Mouse (Mus musculus) heart, adult 18-20 months (tissue): ENCODE results near the gene Ddx28. TPM values are rescaled to one million over a fixed set of nuclear protein-coding genes. Genes with fewer than 3 reads are reported as not detected.
"Not testable (repeated sequence)": the region's sequence is repeated elsewhere in the genome, so short reads cannot be mapped to it uniquely, and the experiment has no call there.

Experiments used
- DNase-seq, 2 experiments: peaks; one replicate each; pipeline ENCODE4 v3.0.0; 2021 to 2022; ENCODE audit warnings: mixed read lengths in 1 of 2
- total RNA-seq, 2 experiments: library from RNA; stranded (reverse); gene quantifications; 2 replicates each; pipeline ENCODE4 v1.2.3; 2021

The Ddx28 gene
- total RNA-seq, 2 experiments from 2014 or later, result 11.2 to 12.1 TPM

DNA sequence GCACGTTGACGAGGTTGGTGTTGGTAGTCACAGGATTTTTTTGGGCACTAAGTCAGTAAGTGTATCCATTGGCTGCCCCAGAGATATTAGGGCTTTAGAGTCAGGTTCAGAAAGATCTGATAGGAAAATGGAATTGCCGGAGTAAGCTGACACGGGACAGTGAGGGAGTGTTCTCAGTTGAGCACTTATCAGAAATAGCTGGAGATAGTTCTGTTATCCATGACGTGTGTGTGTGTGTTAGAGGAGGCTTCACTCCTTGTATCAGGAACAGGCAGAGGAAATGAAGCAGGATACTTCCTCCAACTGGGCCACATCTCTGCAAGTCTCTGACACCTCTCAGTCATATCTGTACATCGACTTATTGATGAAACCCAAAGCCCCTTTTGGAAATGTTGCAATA lies 4.6 kb upstream of the Ddx28 start:
- DNase-seq, result no peak

- DNase-seq, result not testable (repeated sequence)
Measured at GRCm38 (mm10) chr8:106012203-106012602, 521 bp upstream of the Ddx28 start.

- peak; percentile 92 to 95 for DNase-seq
Measured at GRCm38 (mm10) chr8:106010748-106011642, 687 bp downstream of the Ddx28 start.

DNA sequence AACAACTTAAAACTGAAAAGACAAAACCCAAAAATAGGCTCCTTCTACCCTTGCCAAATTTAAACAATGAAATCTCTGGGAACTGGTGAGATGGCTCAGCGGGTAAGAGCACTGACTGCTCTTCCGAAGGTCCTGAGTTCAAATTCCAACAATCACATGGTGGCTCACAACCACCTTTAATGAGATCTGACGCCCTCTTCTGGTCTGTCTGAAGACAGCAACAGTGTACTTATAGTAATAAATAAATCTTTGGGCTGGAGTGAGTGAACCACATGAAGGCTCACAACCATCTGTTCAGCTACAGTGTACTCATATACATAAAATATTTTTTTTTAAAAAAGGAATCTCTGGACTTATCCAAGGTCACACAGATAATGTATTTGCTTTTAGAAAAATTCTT lies 3.8 kb downstream of the Ddx28 start:
- DNase-seq, result not testable (repeated sequence)

DNA sequence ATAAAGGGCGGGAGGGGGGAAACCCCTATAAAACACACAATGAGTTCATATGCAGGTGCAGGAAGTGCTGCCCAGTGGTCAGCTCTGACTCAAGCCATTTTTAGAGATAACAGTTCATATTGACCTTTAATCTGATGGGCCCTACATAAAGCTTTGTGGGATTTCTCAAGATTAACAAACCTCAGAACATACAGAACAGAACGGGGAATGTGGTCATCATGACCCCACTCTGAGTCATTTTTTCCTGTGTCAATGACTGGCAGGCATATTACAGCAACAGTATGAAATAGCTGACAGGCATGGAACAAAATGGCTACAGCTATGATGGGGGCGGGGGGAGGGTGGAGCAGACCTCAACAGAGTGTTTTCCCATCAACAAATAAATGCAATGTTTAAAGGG lies 4.5 kb downstream of the Ddx28 start:
- no peak for DNase-seq

DNA sequence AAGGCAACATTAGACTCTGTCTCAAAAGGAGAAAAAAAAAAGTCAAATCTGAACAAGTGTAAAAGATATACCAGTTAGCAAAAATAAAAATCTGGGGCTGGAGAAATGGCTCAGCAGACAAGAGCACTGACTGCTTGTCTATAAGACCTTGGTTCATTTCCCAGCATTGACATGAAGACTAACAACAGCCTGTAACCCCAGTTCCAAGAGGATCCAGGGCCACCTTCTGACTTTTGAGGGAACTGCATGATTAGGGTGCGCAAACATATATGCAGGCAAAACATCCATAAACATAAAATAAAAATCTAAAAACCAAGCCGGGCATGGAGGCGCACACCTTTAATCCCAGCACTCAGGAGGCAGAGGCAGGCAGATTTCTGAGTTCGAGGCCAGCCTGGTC lies 5.3 kb downstream of the Ddx28 start:
- no peak for DNase-seq

- no peak for DNase-seq
Measured at GRCm38 (mm10) chr8:106005875-106006274, 5.8 kb downstream of the Ddx28 start, which contains the start of gene Dpep2nb. TSS of gene Dpep2nb (minus strand) at chr8:106005975.

DNA sequence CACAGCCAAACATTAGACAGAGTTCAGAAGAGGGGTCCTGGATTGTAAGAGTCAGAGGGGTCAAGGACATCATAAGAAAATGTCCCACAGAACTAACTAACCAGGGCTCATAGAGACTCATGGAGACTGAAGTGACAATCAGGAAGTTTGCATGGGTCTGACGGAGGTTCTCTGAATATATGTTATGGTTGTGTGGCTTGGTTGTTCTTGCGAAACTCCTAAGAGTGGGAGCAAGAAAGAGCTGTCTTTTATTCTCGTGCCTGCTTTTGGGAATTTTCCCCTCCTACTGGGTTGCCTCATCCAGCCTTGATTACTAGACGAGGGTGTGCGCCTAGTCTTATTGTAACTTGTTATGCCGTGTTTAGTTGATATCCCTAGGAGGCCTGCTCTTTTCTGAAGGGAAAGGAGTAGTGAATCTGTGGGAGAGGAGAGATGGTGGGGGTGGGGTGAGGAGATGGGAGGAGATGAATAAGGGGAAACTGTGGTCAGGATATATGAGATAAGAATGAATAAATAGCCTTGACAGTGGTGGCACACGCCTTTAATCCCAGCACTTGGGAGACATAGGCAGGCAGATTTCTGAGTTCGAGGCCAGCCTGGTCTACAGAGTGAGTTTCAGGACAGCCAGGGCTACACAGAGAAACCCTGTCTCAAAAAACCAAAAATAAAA lies 7.0 kb downstream of the Ddx28 start:
- DNase-seq, result no peak

- DNase-seq, result no peak
Measured at GRCm38 (mm10) chr8:106001908-106002307, 9.8 kb downstream of the Ddx28 start.

DNA sequence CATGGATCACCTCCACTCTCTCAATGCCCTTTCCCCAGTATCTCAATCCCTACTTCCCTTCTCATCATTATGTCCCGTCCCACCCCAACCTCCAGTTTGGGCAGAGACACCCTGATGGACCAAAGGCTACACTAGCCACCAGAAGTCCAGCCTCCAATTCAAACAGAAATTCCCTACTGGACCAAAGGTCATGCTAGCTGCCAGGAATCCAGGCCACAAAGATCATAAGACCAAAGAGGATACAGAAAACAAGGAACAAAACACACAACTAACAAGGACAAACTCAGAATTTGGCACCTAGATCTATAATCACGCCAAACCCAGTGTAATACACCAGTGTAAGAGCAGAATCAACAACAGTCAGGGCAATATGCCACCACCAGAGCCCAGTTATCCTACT lies 12.7 kb downstream of the Ddx28 start:
- DNase-seq, result peak in 1 of 2 experiments; percentile 22

GRCm38 (mm10) chr8:105996359-105996758 lies 15.3 kb downstream of the Ddx28 start:
- DNase-seq, result peak in 1 of 2 experiments; percentile 46

- no peak for DNase-seq
Measured at GRCm38 (mm10) chr8:105993226-105993625, 18.5 kb downstream of the Ddx28 start.

- peak in 1 of 2 experiments; percentile 19 for DNase-seq
Measured at GRCm38 (mm10) chr8:105992499-105992898, 19.2 kb downstream of the Ddx28 start.

- DNase-seq, result no peak
Measured at GRCm38 (mm10) chr8:105991546-105991945, 20.1 kb downstream of the Ddx28 start.

DNA sequence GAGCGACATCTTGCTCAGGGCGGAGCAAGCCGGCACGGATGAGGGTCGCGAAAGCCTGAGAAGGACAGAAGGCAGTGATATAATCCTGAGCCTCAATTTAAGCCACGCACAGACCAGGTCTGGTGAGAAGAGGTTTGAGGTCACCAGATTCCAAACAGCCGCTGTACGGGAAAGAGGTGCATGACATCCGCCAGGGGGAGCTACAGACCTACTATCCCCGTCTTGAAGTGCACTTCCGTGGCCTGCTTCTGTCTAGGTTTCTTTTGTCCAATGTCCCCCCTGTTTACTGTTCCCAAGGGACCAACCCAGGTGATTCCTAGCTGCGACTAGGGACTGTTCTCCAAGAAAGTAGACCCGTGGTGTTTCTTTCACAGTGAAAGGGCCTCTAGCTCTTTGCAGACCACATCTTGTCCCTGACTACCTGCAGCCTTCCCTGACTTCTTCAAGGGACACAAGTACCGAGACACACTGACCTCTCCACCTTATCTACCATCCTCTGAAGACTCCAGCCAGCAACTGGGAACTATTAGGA lies 20.8 kb downstream of the Ddx28 start, which contains the start of gene Dus2:
Gene Dus2 (plus strand): TSS at position 482 of the 532 bp plus-strand sequence.
- DNase-seq, result peak; percentile 84 to 93

- no peak for DNase-seq
Measured at GRCm38 (mm10) chr8:105988546-105988945, 23.1 kb downstream of the Ddx28 start.

- DNase-seq, result not testable (repeated sequence)
Measured at GRCm38 (mm10) chr8:105983406-105983805, 28.3 kb downstream of the Ddx28 start.

- DNase-seq, result no peak
Measured at GRCm38 (mm10) chr8:105981146-105981545, 30.5 kb downstream of the Ddx28 start.

DNA sequence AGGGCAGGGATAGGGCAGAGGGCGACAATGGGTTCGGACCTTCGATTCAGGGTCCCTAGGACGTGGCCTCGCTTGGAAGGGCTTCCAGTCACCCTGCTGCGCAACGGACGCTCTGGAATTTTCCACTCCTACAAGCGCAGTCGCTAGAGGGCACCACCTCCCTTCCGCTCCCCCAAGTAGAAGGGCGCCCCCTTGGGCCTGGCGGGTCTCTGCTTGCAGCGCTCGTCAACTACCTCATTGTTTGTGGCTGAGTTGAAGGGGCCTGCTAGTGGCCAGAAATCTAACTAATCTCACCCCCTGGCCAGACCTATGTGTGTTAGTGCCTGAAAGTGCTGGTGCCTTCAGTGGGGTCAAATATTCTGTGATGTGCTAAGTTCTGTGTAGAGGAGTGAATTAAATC lies 32.4 kb downstream of the Ddx28 start, which contains the start of gene Dpep3:
Gene Dpep3 (minus strand): TSS at position 105 of the 400 bp plus-strand sequence.
- no peak for DNase-seq

GRCm38 (mm10) chr8:105975363-105975762 lies 36.3 kb downstream of the Ddx28 start:
- DNase-seq, result no peak

DNA sequence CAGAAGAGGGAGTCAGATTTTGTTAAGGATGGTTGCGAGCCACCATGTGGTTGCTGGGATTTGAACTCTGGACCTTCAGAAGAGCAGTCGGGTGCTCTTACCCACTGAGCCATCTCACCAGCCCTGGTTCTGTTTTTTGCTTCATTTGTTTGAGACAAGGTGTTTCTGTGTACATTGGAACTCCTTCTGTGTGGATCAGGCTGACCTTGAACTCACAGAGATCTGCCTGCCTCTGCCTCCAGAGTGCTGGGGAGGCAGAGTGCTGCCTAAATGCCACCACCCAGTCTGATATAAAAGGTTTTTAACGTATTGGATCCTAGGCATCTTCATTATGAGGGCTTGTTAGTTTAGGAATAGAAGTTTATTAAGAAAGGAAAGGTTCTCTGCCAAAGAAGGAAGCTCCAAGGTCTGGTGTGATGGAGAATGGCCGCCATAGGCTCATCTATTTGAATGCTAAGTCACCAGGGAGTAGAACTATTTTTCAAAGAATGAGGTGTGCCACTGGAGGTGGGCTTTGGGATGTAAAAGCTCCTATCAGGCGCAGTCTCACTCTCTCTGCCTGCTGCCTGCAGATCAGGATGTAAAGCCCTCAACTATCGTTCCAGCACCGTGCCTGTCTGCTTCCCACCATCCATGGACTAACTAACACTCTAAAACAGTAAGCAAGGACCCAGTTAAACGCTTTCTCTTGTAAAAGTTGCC lies 40.5 kb downstream of the Ddx28 start:
- no peak for DNase-seq

- no peak for DNase-seq
Measured at GRCm38 (mm10) chr8:105969367-105969766, 42.3 kb downstream of the Ddx28 start.
